Mouse (Mus musculus): ENCODE measurements at regions not wholly inside any gene's neighbourhood (a gene's known extent, or its start where the extent isn't known, plus 50 kb on each side); places are given as distances from the start of the nearest gene placed in this dataset.
A peak's percentile ranks its signal among the peaks of the same experiment; 100 is the strongest.

GRCm38 (mm10) chr15:64613503-64613902 is 204.0 kb upstream of the Gm21798 start:
- DNase-seq (ENCODE audit: low spot score in 2 of 2) = no peak

- no peak for DNase-seq (ENCODE audit: low spot score in 2 of 2)
These were observed 199.0 kb upstream of the Gm21798 start for GRCm38 (mm10) chr15:64618471-64618870.

- no peak for DNase-seq (ENCODE audit: low spot score in 2 of 2)
These were observed 195.6 kb upstream of the Gm21798 start for GRCm38 (mm10) chr15:64621876-64622275.

- DNase-seq (ENCODE audit: low spot score in 2 of 2) = no peak
These were observed 194.9 kb upstream of the Gm21798 start for GRCm38 (mm10) chr15:64622591-64622990.

- no peak for DNase-seq (ENCODE audit: low spot score in 2 of 2)
These were observed 191.1 kb upstream of the Gm21798 start for GRCm38 (mm10) chr15:64626359-64626758.

- DNase-seq (ENCODE audit: low spot score in 2 of 2) = peak; percentile 42 to 75
These were observed 190.2 kb upstream of the Gm21798 start for GRCm38 (mm10) chr15:64627258-64627657.
